Mouse (Mus musculus) splenic B cell, adult 2 months (primary cell): Measurements from ENCODE around the gene Gm28047.

Source experiments
- DNase-seq: peaks from one replicate; pipeline ENCODE4 v3.0.0-alpha.2; 2011; ENCODE audit warnings: low read depth, low spot score
- H3K27me3 ChIP-seq: 2 replicates; pipeline ENCODE4 v1.6.1; 2012; ENCODE audit warnings: mild to moderate bottlenecking, low read length, moderate library complexity, mixed read lengths; ENCODE audit not compliant: control insufficient read depth, poor library complexity, insufficient read depth, severe bottlenecking
- H3K36me3 ChIP-seq: 2 replicates; pipeline ENCODE4 v1.6.1; 2012; ENCODE audit warnings: mild to moderate bottlenecking, low read length, moderate library complexity, mixed read lengths; ENCODE audit not compliant: control insufficient read depth, poor library complexity, insufficient read depth, severe bottlenecking

Gm28047 gene

DNA sequence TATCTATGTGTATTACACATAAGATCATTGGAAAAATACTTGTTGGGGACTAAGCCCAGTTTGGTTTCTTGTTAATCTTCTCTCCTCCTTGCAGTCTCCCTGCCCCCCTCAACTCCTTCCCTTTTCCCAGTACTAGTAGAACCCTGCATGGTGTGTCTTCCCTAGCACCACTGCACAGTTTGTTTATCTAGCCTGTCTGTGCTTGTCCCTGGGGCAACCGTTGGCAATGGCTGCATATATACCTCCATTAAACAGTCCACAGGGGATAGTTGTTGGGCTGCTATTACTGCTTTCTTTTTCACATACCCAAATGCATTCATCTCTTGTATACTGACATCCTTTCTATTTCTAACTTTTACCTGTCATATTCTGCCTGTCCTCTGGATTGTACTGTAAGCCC, 137.2 kb downstream of the Gm28047 start:
- no peaks in the 10 kb centered on the region for H3K27me3 ChIP-seq
- no peak for DNase-seq
- peaks cover 35% of the 10 kb centered on the region for H3K36me3 ChIP-seq

DNA sequence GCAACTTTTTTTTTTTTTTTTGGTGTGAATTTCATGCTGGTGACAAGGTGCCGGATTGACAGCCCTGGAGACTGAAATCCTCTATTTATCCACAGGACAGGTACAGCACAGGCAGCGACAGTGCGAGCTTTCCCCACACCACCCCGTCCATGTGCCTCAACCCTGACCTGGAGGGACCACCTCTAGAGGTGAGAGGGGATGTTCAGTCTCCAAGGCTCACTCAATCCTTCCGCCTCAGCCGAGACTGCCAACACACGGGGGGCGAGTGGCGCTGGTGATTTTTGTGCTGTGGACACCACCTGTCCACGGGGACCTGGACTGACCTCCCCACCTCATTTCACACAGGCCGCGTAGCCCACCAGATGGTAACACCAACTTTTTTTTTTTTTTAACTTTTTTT, 139.0 kb downstream of the Gm28047 start:
- DNase-seq = no peak
- peaks cover 32% of the 10 kb centered on the region for H3K36me3 ChIP-seq
- H3K27me3 ChIP-seq = no peaks in the 10 kb centered on the region

DNA sequence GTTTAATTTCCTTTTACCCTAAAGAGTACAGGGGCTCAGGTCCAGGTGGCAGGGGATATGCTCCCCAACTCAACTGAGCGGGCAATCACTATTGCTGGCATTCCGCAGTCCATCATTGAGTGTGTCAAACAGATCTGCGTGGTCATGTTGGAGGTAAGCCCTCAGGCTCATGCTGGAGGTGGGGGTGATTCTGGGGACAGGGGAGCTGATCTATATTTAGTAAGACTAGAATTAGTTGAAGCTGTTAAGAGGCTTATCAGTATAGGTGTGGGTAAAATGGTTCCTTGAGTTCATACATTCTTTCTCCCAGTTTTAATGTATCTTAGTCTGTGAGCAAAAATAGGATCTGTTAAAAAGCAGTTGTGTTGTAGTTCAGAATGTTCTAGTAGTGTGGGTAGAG, 141.7 kb downstream of the Gm28047 start:
- H3K36me3 ChIP-seq = peaks cover 27% of the 10 kb centered on the region
- no peak for DNase-seq
- H3K27me3 ChIP-seq = no peaks in the 10 kb centered on the region

DNA sequence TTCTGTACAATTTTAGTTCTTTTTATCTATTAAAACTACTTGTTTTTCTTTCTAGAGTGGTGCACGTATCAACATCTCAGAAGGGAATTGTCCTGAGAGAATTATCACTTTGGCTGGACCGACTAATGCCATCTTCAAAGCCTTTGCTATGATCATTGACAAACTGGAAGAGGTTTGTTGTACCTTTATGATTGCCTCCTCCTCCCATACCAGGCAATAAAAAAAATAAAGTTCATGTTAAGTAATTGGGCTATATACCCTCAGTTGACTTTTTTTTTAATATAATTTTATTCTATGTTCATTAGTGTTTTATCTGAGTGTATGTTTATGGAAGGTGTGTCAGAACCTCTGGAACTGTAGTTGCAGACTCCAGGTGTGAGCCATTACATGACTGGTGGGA, 150.3 kb downstream of the Gm28047 start:
- H3K36me3 ChIP-seq = peaks cover 13% of the 10 kb centered on the region
- no peaks in the 10 kb centered on the region for H3K27me3 ChIP-seq

More for the DNA sequence above, 150.3 kb downstream of the Gm28047 start:
- no peak for DNase-seq
